Mouse (Mus musculus) heart, embryonic 11.5 days (tissue): ENCODE measurements around the gene Sfn. TPM values are rescaled to one million over a fixed set of nuclear protein-coding genes. Genes with fewer than 3 reads are reported as not detected.

Experiments used
- microRNA-seq: library from miRNA; unstranded; fragments of <30 nt; microRNA quantifications from one replicate; pipeline ENCODE4, GENCODE M21; 2016; ENCODE audit warnings: borderline number of aligned reads
- polyA plus RNA-seq: library from polyadenylated mRNA; unstranded; fragments of >200 nt; fragmentation: Nextera tagmentation; extraction: Ambion mirVana; gene quantifications from 2 replicates; pipeline ENCODE4 v1.2.1, GENCODE M21; 2014

The Sfn gene
- polyA plus RNA-seq, 1 experiment from 2014 or later: 3.0 TPM

Small RNA genes within 50 kb of the gene (microRNA-seq; reads per million reads assigned to microRNA genes)
- not detected for gene Gm23158

Other genes starting within 250 kb of the Sfn start
- gene Wdtc1, start 248.7 kb downstream of the Sfn start, polyA plus RNA-seq: 13.3 and 15.5 TPM in 2 replicates
- gene Slc9a1, start 232.5 kb downstream of the Sfn start, polyA plus RNA-seq: 4.8 and 7.0 TPM in 2 replicates
- 0.47 and 0.83 TPM in 2 replicates for gene Tent5b, start 122.0 kb downstream of the Sfn start, polyA plus RNA-seq
- 0.94 and 1.4 TPM in 2 replicates for gene Trnp1, start 103.6 kb downstream of the Sfn start, polyA plus RNA-seq
- gene Kdf1, start 83.2 kb downstream of the Sfn start, polyA plus RNA-seq: 0.77 and 0.80 TPM in 2 replicates
- gene Nudc, start 56.2 kb downstream of the Sfn start, polyA plus RNA-seq: 221 TPM in 2 replicates
- 9.6 and 11.0 TPM in 2 replicates for gene Nr0b2, start 48.8 kb downstream of the Sfn start, polyA plus RNA-seq
- gene Gpatch3, start 27.4 kb downstream of the Sfn start, polyA plus RNA-seq: 5.0 and 6.0 TPM in 2 replicates
- 14.2 and 14.3 TPM in 2 replicates for gene Gpn2, start 17.8 kb downstream of the Sfn start, polyA plus RNA-seq
- 1.5 and 2.5 TPM in 2 replicates for gene Zdhhc18, start 48.0 kb upstream of the Sfn start, polyA plus RNA-seq
- gene Pigv, start 70.5 kb upstream of the Sfn start, polyA plus RNA-seq: 11.4 and 13.9 TPM in 2 replicates
- gene Arid1a, start 154.6 kb upstream of the Sfn start, polyA plus RNA-seq: 26.7 and 34.2 TPM in 2 replicates